Mouse (Mus musculus) MEL (cell line): ENCODE data around the gene Sgk1.

Experiments used
- CTCF ChIP-seq, 3 experiments: IDR thresholded peaks in 2 of 3; conservative IDR thresholded peaks in 1 of 3; 2 replicates each; pipeline ENCODE4 v1.5.1; 2011 to 2012; ENCODE audit warnings: low read length in 3 of 3, low read depth in 2 of 3, mild to moderate bottlenecking in 2 of 3, improper control_type of control experiment in 1 of 3, inconsistent platforms in 1 of 3, mixed read lengths in 1 of 3, moderate library complexity in 1 of 3; ENCODE audit not compliant: control insufficient read depth in 1 of 3, insufficient read depth in 1 of 3, poor library complexity in 1 of 3, severe bottlenecking in 1 of 3
- E2F4 ChIP-seq: IDR thresholded peaks from 2 replicates; pipeline ENCODE4 v1.6.1; 2011; ENCODE audit warnings: low read depth, low read length, improper control_type of control experiment, borderline replicate concordance
- ELF1 ChIP-seq: IDR thresholded peaks from 2 replicates; pipeline ENCODE4 v1.6.1; 2014; ENCODE audit warnings: low read depth, mild to moderate bottlenecking, inconsistent platforms, low read length, improper control_type of control experiment, moderate library complexity
- ETS1 ChIP-seq: IDR thresholded peaks from 2 replicates; pipeline ENCODE4 v1.6.1; 2012; ENCODE audit warnings: low read depth, mild to moderate bottlenecking, inconsistent platforms, low read length, improper control_type of control experiment, moderate library complexity
- HCFC1 ChIP-seq: IDR thresholded peaks from 2 replicates; pipeline ENCODE4 v1.6.1; 2012; ENCODE audit warnings: low read depth, mild to moderate bottlenecking, inconsistent platforms, low read length, improper control_type of control experiment, moderate library complexity
- MAFK ChIP-seq: IDR thresholded peaks from 2 replicates; pipeline ENCODE4 v1.6.1; 2011; ENCODE audit warnings: low read depth, mild to moderate bottlenecking, low read length, improper control_type of control experiment, borderline replicate concordance
- MYB ChIP-seq: IDR thresholded peaks from 2 replicates; pipeline ENCODE4 v1.6.1; 2011; ENCODE audit warnings: mild to moderate bottlenecking, low read depth, low read length, improper control_type of control experiment
- POLR2A ChIP-seq, 2 experiments: IDR thresholded peaks; 2 replicates each; pipeline ENCODE4 v1.6.1; 2011 to 2012; ENCODE audit warnings: low read length in 2 of 2, mild to moderate bottlenecking in 2 of 2, control low read depth in 1 of 2, improper control_type of control experiment in 1 of 2, low read depth in 1 of 2, moderate library complexity in 1 of 2; ENCODE audit not compliant: control insufficient read depth in 1 of 2, insufficient read depth in 1 of 2, poor library complexity in 1 of 2
- TAL1 ChIP-seq: IDR thresholded peaks from 2 replicates; pipeline ENCODE4 v1.6.1; 2012; ENCODE audit warnings: mild to moderate bottlenecking, inconsistent platforms, low read length, moderate library complexity, mixed read lengths
- TBP ChIP-seq: IDR thresholded peaks from 2 replicates; pipeline ENCODE4 v1.8.0; 2011; ENCODE audit warnings: low read depth, low read length, improper control_type of control experiment
- USF1 ChIP-seq: IDR thresholded peaks from 2 replicates; pipeline ENCODE4 v1.6.1; 2014; ENCODE audit warnings: low read depth, mild to moderate bottlenecking, inconsistent platforms, low read length, improper control_type of control experiment, moderate library complexity
- USF2 ChIP-seq, 2 experiments: IDR thresholded peaks; 2 replicates each; pipeline ENCODE4 v1.6.1; 2011 to 2012; ENCODE audit warnings: improper control_type of control experiment in 2 of 2, low read length in 2 of 2, borderline replicate concordance in 1 of 2, inconsistent platforms in 1 of 2, low read depth in 1 of 2, mild to moderate bottlenecking in 1 of 2; ENCODE audit not compliant: insufficient read depth in 1 of 2

DNA sequence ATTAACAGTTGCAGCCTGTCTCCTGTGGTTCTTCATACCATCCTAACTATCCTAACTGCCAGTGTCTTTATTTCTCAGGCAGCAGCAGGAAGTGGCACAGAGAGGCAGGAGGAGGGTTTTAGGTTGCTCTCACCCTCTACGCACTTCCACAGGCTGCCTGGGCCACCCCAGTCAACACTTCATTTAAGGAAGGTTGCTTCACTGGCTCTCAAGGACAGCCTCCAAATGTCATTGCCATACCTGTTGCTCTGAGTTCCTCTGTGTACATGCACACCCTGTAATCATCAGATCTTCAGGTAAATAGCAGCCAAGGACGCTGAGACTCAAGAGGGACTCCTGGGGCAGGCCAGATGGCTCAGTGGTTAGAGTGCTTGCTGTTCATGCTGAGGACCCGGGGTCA is 31.7 kb upstream of the Sgk1 start:
- TF ChIP-seq ETS1 (no peak), CTCF (IDR thresholded peaks at IDR 0.05 in 2 of 3, conservative IDR thresholded peaks at IDR 0.05 in 1 of 3; ENCODE audit: control insufficient read depth in 1 of 3, insufficient read depth in 1 of 3, low read depth in 2 of 3, low read length in 3 of 3, poor library complexity in 1 of 3, severe bottlenecking in 1 of 3) (no peak), E2F4 (no peak), TAL1 (no peak), USF2 (IDR thresholded peaks at IDR 0.05; ENCODE audit: borderline replicate concordance in 1 of 2, insufficient read depth in 1 of 2, low read depth in 1 of 2, low read length in 2 of 2) (no peak), MYB (no peak), POLR2A (IDR thresholded peaks at IDR 0.05; ENCODE audit: control insufficient read depth in 1 of 2, insufficient read depth in 1 of 2, low read depth in 1 of 2, low read length in 2 of 2, poor library complexity in 1 of 2) (no peak), HCFC1 (no peak), ELF1 (no peak), USF1 (no peak), MAFK (no peak), TBP (no peak)
